Mouse (Mus musculus): ENCODE measurements at regions not wholly inside any gene's neighbourhood (a gene's known extent, or its start where the extent isn't known, plus 50 kb on each side); places are given as distances from the start of the nearest gene placed in this dataset.

DNA sequence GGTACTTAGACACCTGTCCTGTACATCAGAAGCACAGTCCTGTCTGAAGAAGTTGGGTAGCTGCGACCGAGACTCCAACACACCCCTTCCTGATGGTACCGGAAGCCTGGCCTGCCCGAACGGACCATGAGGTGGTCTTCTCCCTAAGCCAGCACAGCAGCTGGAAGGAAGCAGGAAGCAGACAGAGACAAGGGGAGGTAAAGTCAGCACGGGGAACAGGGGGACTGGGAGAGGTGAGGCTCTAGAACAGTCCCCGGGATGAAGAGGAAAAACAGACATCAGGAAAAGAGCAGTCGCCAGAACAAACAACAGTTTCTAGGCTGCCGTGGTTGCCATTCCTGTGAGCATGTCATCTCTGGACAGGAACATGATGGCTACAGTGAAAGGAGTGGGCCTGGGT lies 353.6 kb downstream of the Efnb2 start:
- Histone ChIP-seq H3K4me2 (replicated peaks; ENCODE audit: low read depth) (no peak overlapping the region), H3K4me3 (ENCODE audit: low read depth, low read length) (no peak overlapping the region), H3K36me3 (ENCODE audit: control insufficient read depth, insufficient read depth) (no peaks in the 10 kb centered on the region), H3K4me1 (replicated peaks; ENCODE audit: control insufficient read depth, insufficient read depth, low read length) (no peaks in the 10 kb centered on the region), H3K27me3 (replicated peaks; ENCODE audit: control insufficient read depth, insufficient read depth, low read length) (no peaks in the 10 kb centered on the region), H3K9me3 (ENCODE audit: control insufficient read depth) (no peaks in the 10 kb centered on the region), H3K9ac (ENCODE audit: low read depth, low read length) (no peak overlapping the region), H3K27ac (ENCODE audit: low read depth, low read length) (no peak overlapping the region)
- WGBS: 64% methylated on average over 9 of the region's 9 CpGs
- no peak for TF ChIP-seq CTCF (IDR thresholded peaks at IDR 0.05; ENCODE audit: low read depth)
- no peak for ATAC-seq

DNA sequence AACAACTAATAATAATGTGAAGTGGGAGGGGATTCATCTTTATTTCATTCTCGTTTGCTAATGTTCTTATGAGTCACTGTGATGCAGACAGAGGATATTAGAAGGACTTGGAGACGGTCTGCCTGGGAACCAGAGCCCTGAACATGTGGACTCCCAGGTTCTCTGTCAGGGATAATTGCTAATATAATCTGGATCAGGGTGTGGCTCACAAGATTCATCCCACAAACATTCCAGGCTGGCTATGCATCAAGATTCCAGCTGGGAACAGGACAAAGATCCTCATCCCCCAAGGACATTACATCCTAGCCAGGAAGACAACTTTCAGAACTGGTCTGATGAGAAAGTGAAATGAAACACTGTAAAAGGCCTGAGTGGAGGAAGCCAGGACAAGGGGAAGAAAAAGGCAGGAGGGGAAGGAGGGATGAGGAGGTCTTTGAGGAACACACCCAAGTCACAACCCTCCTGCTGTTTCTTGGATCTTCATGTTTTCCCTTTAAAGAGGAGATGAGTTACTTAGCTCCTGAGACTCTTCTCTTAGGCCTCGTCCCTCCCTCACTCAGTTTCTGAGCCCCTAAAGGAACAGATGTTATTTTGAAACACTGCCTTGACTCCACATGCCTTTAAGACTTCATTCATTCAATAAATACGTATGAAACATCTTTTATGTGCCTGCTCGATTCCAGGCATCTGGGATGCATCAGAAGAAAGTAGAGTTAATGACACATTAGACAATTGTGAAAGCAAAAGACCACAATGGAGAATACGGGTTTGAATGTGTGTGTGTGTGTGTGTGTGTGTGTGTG lies 360.9 kb downstream of the Efnb2 start:
- H3K27ac ChIP-seq (ENCODE audit: low read depth, low read length): no peak overlapping the region
- no peak for ATAC-seq
- 73% methylated on average over 6 of the region's 6 CpGs for WGBS
- no peak overlapping the region for H3K4me3 ChIP-seq (ENCODE audit: low read depth, low read length)
- H3K9ac ChIP-seq (ENCODE audit: low read depth, low read length): no peak overlapping the region
- no peaks in the 10 kb centered on the region for H3K4me1 ChIP-seq (replicated peaks; ENCODE audit: control insufficient read depth, insufficient read depth, low read length)
- H3K9me3 ChIP-seq (ENCODE audit: control insufficient read depth): no peaks in the 10 kb centered on the region
- TF ChIP-seq CTCF (IDR thresholded peaks at IDR 0.05; ENCODE audit: low read depth): no peak
- H3K36me3 ChIP-seq (ENCODE audit: control insufficient read depth, insufficient read depth): no peaks in the 10 kb centered on the region
- no peak overlapping the region for H3K4me2 ChIP-seq (replicated peaks; ENCODE audit: low read depth)
- H3K27me3 ChIP-seq (replicated peaks; ENCODE audit: control insufficient read depth, insufficient read depth, low read length): no peaks in the 10 kb centered on the region

DNA sequence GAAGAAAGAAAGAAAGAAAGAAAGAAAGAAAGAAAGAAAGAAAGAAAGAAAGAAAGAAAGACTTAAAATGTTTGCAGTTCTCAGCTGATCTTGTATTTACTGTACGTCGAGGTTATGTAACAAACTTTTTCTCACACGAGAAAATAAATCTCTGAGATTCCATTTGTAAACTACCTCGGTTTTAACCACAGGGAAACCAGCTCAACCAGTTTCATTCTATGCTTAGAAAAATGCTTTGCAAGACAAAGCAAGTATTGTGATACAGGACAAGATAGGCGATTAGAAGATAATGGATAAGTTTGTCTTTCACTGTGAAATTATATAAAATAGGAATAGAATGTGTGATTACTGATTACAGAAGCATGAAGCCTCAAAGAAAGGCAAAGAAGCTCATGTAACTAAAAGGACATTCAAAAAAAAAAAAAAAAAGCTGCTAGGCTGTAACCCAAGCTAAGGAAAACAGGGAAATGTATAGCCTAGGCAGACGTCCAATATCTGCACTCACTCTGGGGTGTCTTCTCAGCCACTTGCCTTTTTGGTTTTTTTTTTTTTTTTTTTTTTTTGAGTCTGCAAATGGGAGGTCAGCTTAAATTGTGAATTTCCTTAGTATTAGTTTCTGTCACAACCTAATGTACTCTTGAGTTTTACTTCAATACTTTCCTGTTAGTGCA lies 368.3 kb downstream of the Efnb2 start:
- 34% methylated on average over 6 of the region's 6 CpGs for WGBS
- ATAC-seq: no peak
- no peak overlapping the region for H3K4me3 ChIP-seq (ENCODE audit: low read depth, low read length)
- H3K9ac ChIP-seq (ENCODE audit: low read depth, low read length): no peak overlapping the region
- H3K9me3 ChIP-seq (ENCODE audit: control insufficient read depth): no peaks in the 10 kb centered on the region
- H3K36me3 ChIP-seq (ENCODE audit: control insufficient read depth, insufficient read depth): no peaks in the 10 kb centered on the region
- H3K4me2 ChIP-seq (replicated peaks; ENCODE audit: low read depth): no peak overlapping the region
- TF ChIP-seq CTCF (IDR thresholded peaks at IDR 0.05; ENCODE audit: low read depth): no peak
- no peaks in the 10 kb centered on the region for H3K4me1 ChIP-seq (replicated peaks; ENCODE audit: control insufficient read depth, insufficient read depth, low read length)
- H3K27me3 ChIP-seq (replicated peaks; ENCODE audit: control insufficient read depth, insufficient read depth, low read length): no peaks in the 10 kb centered on the region
- H3K27ac ChIP-seq (ENCODE audit: low read depth, low read length): no peak overlapping the region

DNA sequence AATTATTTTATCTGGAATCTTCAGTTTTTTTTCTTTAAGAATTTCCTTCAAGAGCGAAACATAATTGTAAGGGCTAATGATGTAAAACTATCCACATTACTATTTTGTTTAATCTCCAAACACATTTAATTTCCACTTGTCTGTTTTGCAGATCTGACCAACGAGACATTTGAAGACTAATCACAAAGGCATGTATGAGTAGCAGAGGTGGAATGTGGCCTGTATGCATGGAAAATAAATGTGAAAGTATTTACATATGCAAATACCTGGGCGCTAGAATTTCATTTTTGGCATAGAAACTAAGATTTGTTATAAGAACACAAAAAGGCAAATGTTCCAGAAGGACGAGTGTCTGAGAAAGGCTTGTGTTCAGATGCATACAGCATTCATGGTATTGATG lies 375.2 kb downstream of the Efnb2 start:
- H3K36me3 ChIP-seq (ENCODE audit: control insufficient read depth, insufficient read depth): no peaks in the 10 kb centered on the region
- ATAC-seq: no peak
- no peaks in the 10 kb centered on the region for H3K9me3 ChIP-seq (ENCODE audit: control insufficient read depth)
- TF ChIP-seq CTCF (IDR thresholded peaks at IDR 0.05; ENCODE audit: low read depth): no peak
- H3K9ac ChIP-seq (ENCODE audit: low read depth, low read length): no peak overlapping the region
- no peak overlapping the region for H3K4me3 ChIP-seq (ENCODE audit: low read depth, low read length)
- no peaks in the 10 kb centered on the region for H3K4me1 ChIP-seq (replicated peaks; ENCODE audit: control insufficient read depth, insufficient read depth, low read length)
- no peak overlapping the region for H3K4me2 ChIP-seq (replicated peaks; ENCODE audit: low read depth)
- WGBS: 80% methylated on average over 4 of the region's 4 CpGs
- H3K27me3 ChIP-seq (replicated peaks; ENCODE audit: control insufficient read depth, insufficient read depth, low read length): no peaks in the 10 kb centered on the region
- no peak overlapping the region for H3K27ac ChIP-seq (ENCODE audit: low read depth, low read length)

DNA sequence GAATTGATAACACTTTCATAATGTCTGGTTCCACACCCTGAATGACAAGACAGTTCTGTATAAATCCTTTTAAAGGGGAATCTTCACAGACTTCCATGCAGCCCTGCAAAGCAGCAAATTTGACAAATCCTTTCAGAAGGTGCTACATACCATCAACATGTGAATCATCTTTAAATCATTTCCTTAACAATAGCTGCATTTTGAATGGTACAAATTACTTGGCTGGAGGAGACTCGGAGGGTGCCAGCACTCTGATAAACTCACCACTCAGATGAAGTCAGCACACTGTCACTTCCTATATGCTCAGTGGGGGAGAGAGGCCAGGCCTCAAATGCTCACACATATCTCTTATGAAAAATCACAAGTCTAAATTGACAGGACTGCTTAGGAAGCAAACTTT lies 386.1 kb downstream of the Efnb2 start:
- no peaks in the 10 kb centered on the region for H3K4me1 ChIP-seq (replicated peaks; ENCODE audit: control insufficient read depth, insufficient read depth, low read length)
- H3K27ac ChIP-seq (ENCODE audit: low read depth, low read length): no peak overlapping the region
- ATAC-seq: no peak
- H3K36me3 ChIP-seq (ENCODE audit: control insufficient read depth, insufficient read depth): no peaks in the 10 kb centered on the region
- H3K4me3 ChIP-seq (ENCODE audit: low read depth, low read length): no peak overlapping the region
- no peak for TF ChIP-seq CTCF (IDR thresholded peaks at IDR 0.05; ENCODE audit: low read depth)
- H3K9ac ChIP-seq (ENCODE audit: low read depth, low read length): no peak overlapping the region
- H3K4me2 ChIP-seq (replicated peaks; ENCODE audit: low read depth): no peak overlapping the region
- WGBS: 59% methylated on average over 1 of the region's 1 CpGs
- no peaks in the 10 kb centered on the region for H3K9me3 ChIP-seq (ENCODE audit: control insufficient read depth)
- H3K27me3 ChIP-seq (replicated peaks; ENCODE audit: control insufficient read depth, insufficient read depth, low read length): no peaks in the 10 kb centered on the region

DNA sequence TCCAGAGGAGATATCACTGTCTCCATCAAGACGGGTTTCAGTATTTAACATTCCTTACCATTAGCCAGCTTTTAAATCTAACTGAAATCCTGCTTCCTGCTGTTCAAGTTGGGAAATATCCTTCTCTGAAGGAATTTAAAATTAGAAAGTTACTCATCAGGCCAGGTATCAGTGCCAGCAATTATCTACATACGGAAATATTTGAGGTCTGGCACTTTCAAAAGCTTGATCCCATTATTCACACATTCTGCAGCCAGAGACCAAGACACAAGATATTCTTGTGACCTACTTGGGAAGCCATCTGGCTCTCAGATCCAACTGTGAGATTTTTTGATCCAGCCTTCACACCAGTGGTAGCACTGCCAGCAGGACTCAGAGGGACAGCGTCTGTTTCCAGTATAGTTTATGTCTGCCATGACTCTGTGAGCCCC lies 386.8 kb downstream of the Efnb2 start:
- Histone ChIP-seq H3K9me3 (ENCODE audit: control insufficient read depth) (no peaks in the 10 kb centered on the region), H3K4me3 (ENCODE audit: low read depth, low read length) (no peak overlapping the region), H3K27ac (ENCODE audit: low read depth, low read length) (no peak overlapping the region), H3K4me2 (replicated peaks; ENCODE audit: low read depth) (no peak overlapping the region), H3K27me3 (replicated peaks; ENCODE audit: control insufficient read depth, insufficient read depth, low read length) (0 out of 2 replicates have a peak, but pooled peaks cover 3% of the 10 kb centered on the region), H3K9ac (ENCODE audit: low read depth, low read length) (no peak overlapping the region), H3K36me3 (ENCODE audit: control insufficient read depth, insufficient read depth) (no peaks in the 10 kb centered on the region), H3K4me1 (replicated peaks; ENCODE audit: control insufficient read depth, insufficient read depth, low read length) (no peaks in the 10 kb centered on the region)
- ATAC-seq: no peak
- no peak for TF ChIP-seq CTCF (IDR thresholded peaks at IDR 0.05; ENCODE audit: low read depth)
- 72% methylated on average over 3 of the region's 3 CpGs for WGBS

All from intestine, postnatal 0 days (tissue).